Mouse (Mus musculus): ENCODE results near the gene Atp1b2.

- TF ChIP-seq CTCF (IDR thresholded peaks at IDR 0.05; ENCODE audit: low read depth) (no peak), EP300 (IDR thresholded peaks at IDR 0.05; ENCODE audit: low read depth) (no peak)
Measured at GRCm38 (mm10) chr11:69558756-69559155, 47.0 kb downstream of the Atp1b2 start.
